Mouse (Mus musculus) heart, embryonic 16.5 days (tissue): ENCODE measurements around the gene Ap2s1. TPM values are rescaled to one million over a fixed set of nuclear protein-coding genes. Genes with fewer than 3 reads are reported as not detected.
A peak's percentile ranks its signal among the peaks of the same experiment; 100 is the strongest.

Experiments used
- ATAC-seq: fragments of 200-750 bp; cut with Nextera tagmentation; replicated peaks from 2 replicates; pipeline ENCODE4 v1.8.0; 2017; ENCODE audit warnings: moderate number of reproducible peaks; ENCODE audit not compliant: insufficient read depth, low FRiP score; ENCODE audit errors: extremely low read depth
- H3K27ac ChIP-seq: fragments of 300-500 bp; sonication (generic); 2 replicates; pipeline ENCODE4 v1.5.1; 2014; ENCODE audit warnings: mild to moderate bottlenecking, low read length, control low read depth, moderate library complexity
- H3K27me3 ChIP-seq: fragments of 300-500 bp; sonication (generic); 2 replicates; pipeline ENCODE4 v1.6.1; 2014; ENCODE audit warnings: low read length, mixed read lengths; ENCODE audit not compliant: control insufficient read depth, insufficient read depth
- H3K36me3 ChIP-seq: fragments of 300-500 bp; sonication (generic); 2 replicates; pipeline ENCODE4 v1.6.1; 2014; ENCODE audit not compliant: control insufficient read depth, insufficient read depth
- H3K4me1 ChIP-seq: fragments of 300-500 bp; sonication (generic); 2 replicates; pipeline ENCODE4 v1.6.1; 2014; ENCODE audit warnings: low read length, mixed read lengths; ENCODE audit not compliant: control insufficient read depth, insufficient read depth
- H3K4me2 ChIP-seq: fragments of 300-500 bp; sonication (generic); 2 replicates; pipeline ENCODE4 v1.6.1; 2014; ENCODE audit warnings: low read depth, mild to moderate bottlenecking, control low read depth, low read length
- H3K4me3 ChIP-seq: fragments of 300-500 bp; sonication (generic); 2 replicates; pipeline ENCODE4 v1.5.1; 2014; ENCODE audit warnings: mild to moderate bottlenecking, control low read depth, low read length
- H3K9ac ChIP-seq: fragments of 300-500 bp; sonication (generic); 2 replicates; pipeline ENCODE4 v1.6.1; 2014; ENCODE audit warnings: low read length, control low read depth
- H3K9me3 ChIP-seq: fragments of 300-500 bp; sonication (generic); replicated peaks from 2 replicates; pipeline ENCODE4 v1.6.1; 2016; ENCODE audit warnings: low read length; ENCODE audit not compliant: control insufficient read depth
- WGBS: fragments of 180-500 bp; shearing (Covaris S2); extraction: QIAGEN DNeasy Blood & Tissue Kit; methylation state at CpG from one replicate; pipeline ENCODE4 v1.1.7; 2014; 5-methylcytosine and 5-hydroxymethylcytosine counted together
- polyA plus RNA-seq: library from polyadenylated mRNA; unstranded; fragments of >200 nt; fragmentation: Nextera tagmentation; extraction: Ambion mirVana; gene quantifications from 2 replicates; pipeline ENCODE4 v1.2.1, GENCODE M21; 2015

Gene Ap2s1
- polyA plus RNA-seq, 1 experiment from 2014 or later = 242 TPM

DNA sequence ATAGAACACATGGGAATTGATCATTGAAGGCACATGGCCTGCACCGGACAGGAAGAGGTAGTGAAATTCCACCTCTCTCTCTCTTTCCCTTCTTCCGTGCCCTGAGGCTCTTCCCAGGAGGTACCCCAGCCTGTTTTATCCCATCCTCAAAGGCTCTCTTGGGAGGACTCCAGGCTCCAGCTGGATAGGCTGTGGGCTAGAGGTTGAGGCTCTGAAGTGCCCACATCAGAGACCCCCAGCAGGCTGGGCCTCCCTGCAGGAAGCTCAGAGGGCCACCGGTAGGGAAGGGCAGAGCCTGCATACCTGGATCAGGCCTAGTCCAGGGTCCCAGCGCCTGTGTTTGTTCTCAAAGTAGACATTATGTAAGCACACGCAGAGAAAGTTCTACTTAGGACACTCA is 23.4 kb downstream of the Ap2s1 start:
- ATAC-seq = no peak
- Histone ChIP-seq H3K27ac (0 out of 2 replicates have a peak overlapping the region, but pooled peaks have one; percentile 3), H3K4me3 (no peak overlapping the region), H3K9me3 (no peaks in the 10 kb centered on the region), H3K27me3 (no peaks in the 10 kb centered on the region), H3K9ac (no peak overlapping the region), H3K36me3 (no peaks in the 10 kb centered on the region), H3K4me1 (peaks cover 10% of the 10 kb centered on the region), H3K4me2 (no peak overlapping the region)
- 59% methylated on average over 5 of the region's 5 CpGs for WGBS

DNA sequence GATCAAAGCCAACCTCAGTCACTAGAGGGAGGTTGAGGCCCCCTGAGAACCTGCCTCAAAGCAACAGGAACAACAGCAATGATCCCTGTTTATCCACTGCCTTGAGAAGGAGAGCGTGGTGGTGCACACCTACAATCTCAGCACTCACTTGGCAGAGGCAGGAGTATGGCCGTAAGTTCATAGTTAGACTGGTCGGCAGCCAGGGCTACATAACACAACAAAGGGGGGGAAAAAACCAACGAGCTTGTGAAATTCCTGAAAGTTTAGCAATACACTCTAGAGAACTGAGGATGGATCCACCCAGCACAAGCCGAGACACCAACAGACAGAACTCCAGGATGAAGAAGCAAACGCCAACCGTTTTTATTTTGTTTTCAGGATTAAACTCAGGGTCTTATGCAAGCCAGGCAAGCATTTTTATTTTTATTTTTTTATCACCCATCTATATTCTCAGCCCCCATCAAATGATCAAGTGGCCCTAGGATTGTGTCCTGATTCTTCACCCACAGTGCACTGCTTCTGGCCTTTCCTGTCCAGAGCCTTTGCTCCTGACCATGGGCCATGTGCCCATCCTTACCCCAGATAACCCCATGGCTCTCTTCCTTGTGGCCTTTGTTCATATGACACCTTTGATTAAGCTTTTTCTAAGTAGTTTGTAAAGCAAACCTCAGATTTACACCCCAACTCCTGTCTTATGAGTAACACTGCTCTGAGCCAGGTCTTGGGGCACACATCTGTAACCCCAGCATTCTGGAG is 25.4 kb downstream of the Ap2s1 start:
- H3K9ac ChIP-seq = no peak overlapping the region
- no peaks in the 10 kb centered on the region for H3K27me3 ChIP-seq
- H3K9me3 ChIP-seq = no peaks in the 10 kb centered on the region
- no peaks in the 10 kb centered on the region for H3K36me3 ChIP-seq
- peaks cover 10% of the 10 kb centered on the region for H3K4me1 ChIP-seq
- no peak for ATAC-seq
- no peak overlapping the region for H3K27ac ChIP-seq
- no peak overlapping the region for H3K4me2 ChIP-seq
- H3K4me3 ChIP-seq = no peak overlapping the region
- WGBS = 82% methylated on average over 7 of the region's 7 CpGs

DNA sequence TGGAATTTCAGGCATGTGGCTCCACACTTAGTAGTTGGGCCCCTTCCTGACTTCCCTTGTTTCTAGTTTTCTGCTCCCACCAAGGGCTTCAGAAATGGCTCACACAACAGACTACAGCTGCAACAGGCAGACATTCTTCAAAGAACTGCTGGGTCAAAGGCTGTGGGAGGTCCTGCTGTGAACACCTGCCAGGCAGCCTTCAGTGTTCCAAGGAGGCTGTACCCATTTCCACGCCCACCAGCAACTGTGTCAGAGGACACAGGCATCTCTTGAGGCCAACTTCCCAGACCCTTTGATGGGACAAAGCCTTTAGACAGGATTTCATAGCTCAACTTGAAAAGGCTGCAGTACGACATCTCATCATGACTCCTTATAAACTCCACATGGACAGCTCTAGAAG is 28.2 kb downstream of the Ap2s1 start:
- ATAC-seq = peak; percentile 54; the same call in 1 of the 2 replicates
- Histone ChIP-seq H3K4me1 (peaks cover 4% of the 10 kb centered on the region), H3K9ac (no peak overlapping the region), H3K4me2 (no peak overlapping the region), H3K27ac (no peak overlapping the region), H3K4me3 (no peak overlapping the region), H3K9me3 (no peaks in the 10 kb centered on the region; the same call in 1 of the 2 replicates), H3K36me3 (no peaks in the 10 kb centered on the region), H3K27me3 (no peaks in the 10 kb centered on the region)
- WGBS = 62% methylated on average over 2 of the region's 2 CpGs

DNA sequence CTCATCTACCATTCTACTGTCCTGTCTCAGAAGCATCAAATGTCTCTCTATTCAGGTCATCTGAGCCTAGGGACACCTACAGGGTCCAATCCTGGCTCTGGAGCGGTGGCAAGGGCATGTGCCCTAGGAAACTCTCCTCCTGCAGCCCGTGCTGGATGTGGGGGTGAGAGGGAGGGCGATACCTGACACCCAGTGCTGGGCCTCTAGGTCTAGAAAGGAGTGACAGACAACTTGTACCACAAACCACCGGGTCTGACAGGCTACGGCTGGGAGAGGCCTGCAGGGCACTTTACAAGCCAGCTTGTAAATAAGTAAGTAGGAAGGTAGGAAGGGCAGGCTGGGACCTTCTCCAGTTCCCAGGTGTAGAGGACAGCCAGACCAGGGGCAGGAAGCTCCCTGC is 37.7 kb downstream of the Ap2s1 start:
- Histone ChIP-seq H3K4me2 (no peak overlapping the region), H3K4me1 (peaks cover 2% of the 10 kb centered on the region), H3K27ac (no peak overlapping the region), H3K27me3 (no peaks in the 10 kb centered on the region), H3K36me3 (no peaks in the 10 kb centered on the region), H3K9ac (no peak overlapping the region), H3K9me3 (peaks cover 4% of the 10 kb centered on the region), H3K4me3 (no peak overlapping the region)
- no peak for ATAC-seq
- WGBS = 53% methylated on average over 5 of the region's 5 CpGs

DNA sequence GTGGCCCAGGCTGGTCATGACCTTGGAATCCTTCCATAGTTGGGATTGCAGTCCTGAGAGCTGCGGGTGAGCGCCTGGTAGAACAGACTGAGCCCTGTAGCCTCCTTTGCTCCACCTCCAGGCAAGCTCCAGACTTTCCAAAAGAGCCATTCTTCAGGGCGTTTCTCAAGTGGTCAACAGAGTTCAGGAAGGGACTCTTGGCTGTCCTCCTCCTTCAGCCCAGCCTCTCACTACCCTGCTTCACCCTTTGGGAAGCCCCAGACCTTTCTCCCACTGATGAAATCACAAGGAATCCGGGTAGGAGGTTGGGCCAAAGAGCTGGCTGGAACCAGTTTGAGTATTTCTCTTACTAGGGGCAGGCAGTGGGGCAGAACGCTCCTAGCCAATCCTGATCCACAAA is 41.9 kb downstream of the Ap2s1 start:
- Histone ChIP-seq H3K27me3 (no peaks in the 10 kb centered on the region), H3K27ac (no peak overlapping the region), H3K9me3 (no peaks in the 10 kb centered on the region), H3K4me2 (no peak overlapping the region), H3K36me3 (no peaks in the 10 kb centered on the region), H3K4me1 (peaks cover 24% of the 10 kb centered on the region), H3K4me3 (no peak overlapping the region), H3K9ac (no peak overlapping the region)
- WGBS = 48% methylated on average over 5 of the region's 5 CpGs
- ATAC-seq = no peak

DNA sequence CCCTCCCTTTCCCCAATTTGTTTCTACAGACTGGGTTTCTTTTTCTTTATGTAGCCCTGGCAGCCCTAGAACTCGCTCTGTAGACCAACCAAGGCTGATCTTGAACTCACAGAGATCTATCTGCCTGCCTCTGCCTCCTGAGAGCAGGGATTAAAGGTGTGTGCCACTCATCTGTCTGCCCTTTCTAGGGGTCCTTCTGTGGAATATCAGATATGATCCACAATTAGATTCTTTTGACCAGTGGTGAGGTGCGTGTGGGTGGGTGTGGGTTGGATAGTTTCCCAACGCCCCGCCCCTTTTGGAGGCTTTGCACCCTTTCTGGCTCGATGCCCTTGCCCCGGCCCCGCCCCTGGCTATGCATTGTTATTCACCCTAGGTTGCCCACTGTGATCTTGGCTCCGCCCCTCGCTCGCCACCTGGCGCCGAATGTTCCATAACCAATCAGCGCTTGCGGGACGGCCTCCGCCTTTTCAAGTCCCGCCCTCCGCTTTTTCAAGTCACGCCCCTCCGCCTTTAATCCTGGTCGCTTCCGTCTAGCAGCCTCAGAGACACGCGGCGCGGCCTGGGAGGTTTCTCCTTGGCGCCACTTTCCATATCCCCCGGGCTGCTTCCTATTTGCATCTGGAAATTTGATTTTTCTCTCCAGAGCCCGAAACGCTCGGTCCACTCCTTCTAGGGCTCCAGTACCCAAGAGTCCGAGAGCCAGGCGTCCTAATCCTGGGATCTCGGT is 42.8 kb downstream of the Ap2s1 start, which contains the start of gene Slc1a5:
TSS of gene Slc1a5 (plus strand) at position 516 of the 730 bp plus-strand sequence.
- H3K27ac ChIP-seq = peak within 1 kb of the TSS; percentile 59
- 3% methylated on average over 34 of the region's 34 CpGs for WGBS
- peak within 1 kb of the TSS; percentile 88 for H3K4me3 ChIP-seq
- peak within 1 kb of the TSS; percentile 98 for H3K4me2 ChIP-seq
- H3K4me1 ChIP-seq = peaks cover 24% of the 10 kb centered on the region
- no peaks in the 10 kb centered on the region for H3K9me3 ChIP-seq
- peak; percentile 76 for ATAC-seq
- H3K36me3 ChIP-seq = no peaks in the 10 kb centered on the region
- peak within 1 kb of the TSS; percentile 86 for H3K9ac ChIP-seq
- H3K27me3 ChIP-seq = no peaks in the 10 kb centered on the region

DNA sequence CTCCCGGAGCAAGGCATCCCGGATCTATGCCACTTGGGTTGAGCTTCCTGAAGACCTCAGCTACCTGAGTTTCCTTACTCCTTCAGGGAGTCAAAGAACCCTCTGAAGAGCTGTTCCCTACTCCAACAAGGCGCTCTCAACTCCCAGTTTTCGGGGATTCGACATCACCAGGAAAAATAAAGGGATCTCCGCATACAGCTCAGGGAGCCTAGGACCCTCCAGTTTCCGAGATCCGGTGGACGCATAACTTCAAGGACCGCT is 43.3 kb downstream of the Ap2s1 start:
- Histone ChIP-seq H3K9me3 (no peaks in the 10 kb centered on the region), H3K9ac (peak overlapping the region; percentile 86), H3K4me2 (peak overlapping the region; percentile 98), H3K36me3 (no peaks in the 10 kb centered on the region), H3K27me3 (no peaks in the 10 kb centered on the region), H3K27ac (peak overlapping the region; percentile 59), H3K4me3 (peak overlapping the region; percentile 88), H3K4me1 (peaks cover 24% of the 10 kb centered on the region)
- WGBS = 1% methylated on average over 10 of the region's 10 CpGs
- peak; percentile 2; the same call in 1 of the 2 replicates for ATAC-seq

DNA sequence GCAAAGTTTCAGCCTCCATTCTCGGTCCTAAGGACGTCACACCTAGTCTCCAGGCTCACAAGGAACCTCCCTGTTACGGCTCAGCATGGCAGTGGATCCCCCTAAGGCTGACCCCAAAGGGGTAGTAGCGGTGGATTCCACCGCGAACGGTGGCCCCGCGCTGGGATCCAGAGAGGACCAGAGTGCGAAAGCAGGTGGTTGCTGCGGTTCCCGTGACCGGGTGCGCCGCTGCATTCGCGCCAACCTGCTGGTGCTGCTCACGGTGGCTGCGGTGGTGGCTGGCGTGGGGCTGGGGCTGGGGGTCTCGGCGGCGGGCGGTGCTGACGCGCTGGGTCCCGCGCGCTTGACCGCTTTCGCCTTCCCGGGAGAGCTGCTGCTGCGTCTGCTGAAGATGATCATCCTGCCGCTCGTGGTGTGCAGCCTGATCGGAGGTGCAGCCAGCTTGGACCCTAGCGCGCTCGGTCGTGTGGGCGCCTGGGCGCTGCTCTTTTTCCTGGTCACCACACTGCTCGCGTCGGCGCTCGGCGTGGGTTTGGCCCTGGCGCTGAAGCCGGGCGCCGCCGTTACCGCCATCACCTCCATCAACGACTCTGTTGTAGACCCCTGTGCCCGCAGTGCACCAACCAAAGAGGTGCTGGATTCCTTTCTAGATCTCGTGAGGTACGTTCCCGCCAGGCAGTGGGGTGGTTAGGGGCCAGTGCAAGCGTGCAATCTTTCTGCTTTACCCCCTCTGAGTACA is 43.8 kb downstream of the Ap2s1 start:
- Histone ChIP-seq H3K4me1 (peaks cover 24% of the 10 kb centered on the region), H3K9ac (peak overlapping the region; percentile 86), H3K27ac (peak overlapping the region; percentile 59), H3K9me3 (no peaks in the 10 kb centered on the region), H3K4me3 (peak overlapping the region; percentile 88), H3K36me3 (0 out of 2 replicates have a peak, but pooled peaks cover 3% of the 10 kb centered on the region), H3K4me2 (peak overlapping the region; percentile 98), H3K27me3 (no peaks in the 10 kb centered on the region)
- peak; percentile 4; the same call in 1 of the 2 replicates for ATAC-seq
- under 1% methylated on average over 60 of the region's 60 CpGs for WGBS
